Mouse (Mus musculus) heart, embryonic 12.5 days (tissue): ENCODE measurements around the gene Dok4. TPM values are rescaled to one million over a fixed set of nuclear protein-coding genes. Genes with fewer than 3 reads are reported as not detected.

Source experiments
- ATAC-seq: fragments of 200-750 bp; cut with Nextera tagmentation; 2 replicates; pipeline ENCODE4 v1.8.0; 2017; ENCODE audit warnings: moderate TSS enrichment, moderate library complexity; ENCODE audit not compliant: insufficient number of reproducible peaks, low FRiP score
- H3K27ac ChIP-seq: fragments of 300-500 bp; sonication (generic); 2 replicates; pipeline ENCODE4 v1.5.1; 2016; ENCODE audit warnings: mild to moderate bottlenecking, moderate library complexity; ENCODE audit not compliant: poor library complexity, severe bottlenecking
- H3K27me3 ChIP-seq: fragments of 300-500 bp; sonication (generic); replicated peaks from 2 replicates; pipeline ENCODE4 v1.6.1; 2016; ENCODE audit warnings: mild to moderate bottlenecking, moderate library complexity
- H3K36me3 ChIP-seq: fragments of 300-500 bp; sonication (generic); 2 replicates; pipeline ENCODE4 v1.6.1; 2016; ENCODE audit warnings: mild to moderate bottlenecking, moderate library complexity
- H3K4me1 ChIP-seq: fragments of 300-500 bp; sonication (generic); replicated peaks from 2 replicates; pipeline ENCODE4 v1.6.1; 2016; ENCODE audit warnings: mild to moderate bottlenecking
- H3K4me2 ChIP-seq: fragments of 300-500 bp; sonication (generic); 2 replicates; pipeline ENCODE4 v1.6.1; 2016; ENCODE audit warnings: mild to moderate bottlenecking, moderate library complexity
- H3K4me3 ChIP-seq: fragments of 300-500 bp; sonication (generic); 2 replicates; pipeline ENCODE4 v1.5.1; 2016; ENCODE audit warnings: mild to moderate bottlenecking
- H3K9ac ChIP-seq: fragments of 300-500 bp; sonication (generic); 2 replicates; pipeline ENCODE4 v1.6.1; 2016; ENCODE audit warnings: mild to moderate bottlenecking, moderate library complexity
- H3K9me3 ChIP-seq: fragments of 300-500 bp; sonication (generic); replicated peaks from 2 replicates; pipeline ENCODE4 v1.6.1; 2016; ENCODE audit warnings: mild to moderate bottlenecking, moderate library complexity
- WGBS: fragments of 180-500 bp; shearing (Covaris S2); methylation state at CpG from one replicate; pipeline ENCODE4 v1.1.7; 2016; 5-methylcytosine and 5-hydroxymethylcytosine counted together
- polyA plus RNA-seq: library from polyadenylated mRNA; unstranded; fragments of >200 nt; fragmentation: Nextera tagmentation; extraction: Ambion mirVana; gene quantifications from 2 replicates; pipeline ENCODE4 v1.2.1, GENCODE M21; 2016

The Dok4 gene
- polyA plus RNA-seq, 1 experiment from 2014 or later: 53.3 TPM

DNA sequence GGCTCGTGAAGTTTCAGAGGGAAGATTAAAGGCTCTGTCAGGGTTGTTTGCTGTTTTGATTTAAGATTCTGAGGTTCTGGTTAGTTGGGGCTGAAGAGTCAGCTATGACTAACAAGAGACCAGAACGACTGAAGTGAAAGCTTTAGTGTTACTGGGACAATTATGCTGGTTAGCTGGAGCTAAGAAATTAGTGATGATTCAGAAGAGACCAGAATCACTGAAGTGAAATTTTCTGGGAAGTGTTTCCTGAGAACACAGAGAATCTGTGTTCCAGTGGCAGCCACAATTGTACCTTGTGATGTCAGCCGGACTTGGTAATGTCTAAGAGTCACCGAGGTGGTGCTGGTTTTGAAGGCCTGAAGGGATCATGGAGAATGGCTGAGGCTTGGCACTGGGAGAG is 4.6 kb upstream of the Dok4 start:
- Histone ChIP-seq H3K9ac (no peak overlapping the region), H3K27me3 (no peaks in the 10 kb centered on the region), H3K4me2 (no peak overlapping the region), H3K27ac (no peak overlapping the region), H3K4me1 (peaks cover 8% of the 10 kb centered on the region), H3K36me3 (no peaks in the 10 kb centered on the region), H3K9me3 (no peaks in the 10 kb centered on the region), H3K4me3 (no peak overlapping the region)
- WGBS: 47% methylated on average over 4 of the region's 4 CpGs
- no peak for ATAC-seq

DNA sequence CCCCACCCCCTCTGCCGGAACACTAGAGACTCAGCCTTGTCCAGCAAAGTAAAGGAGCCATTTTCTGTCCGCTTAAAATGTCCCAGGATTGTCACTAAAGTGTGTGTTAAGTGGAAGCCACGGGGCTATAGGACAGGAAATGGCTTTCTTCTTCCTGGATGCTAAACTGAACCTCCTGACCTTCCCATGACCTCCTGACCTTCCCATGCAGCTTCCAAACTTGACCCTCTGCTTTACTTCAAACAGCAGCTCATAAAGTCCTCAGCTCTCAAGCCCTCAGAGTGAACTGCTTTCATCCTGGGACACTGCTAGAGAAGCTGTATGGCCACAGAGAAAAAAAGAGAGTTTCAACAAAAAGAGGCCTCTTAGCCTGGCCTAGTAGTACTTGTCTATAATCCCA is 690 bp upstream of the Dok4 start:
- WGBS: 39% methylated on average over 3 of the region's 3 CpGs
- peak overlapping the region; percentile 90; the same call in 1 of the 2 replicates for H3K4me2 ChIP-seq
- no peak for ATAC-seq
- no peak overlapping the region for H3K9ac ChIP-seq
- H3K27ac ChIP-seq: peak overlapping the region; percentile 25; the same call in 1 of the 2 replicates
- no peak overlapping the region for H3K4me3 ChIP-seq
- H3K9me3 ChIP-seq: no peaks in the 10 kb centered on the region
- no peaks in the 10 kb centered on the region for H3K36me3 ChIP-seq
- no peaks in the 10 kb centered on the region for H3K27me3 ChIP-seq
- H3K4me1 ChIP-seq: peaks cover 38% of the 10 kb centered on the region

DNA sequence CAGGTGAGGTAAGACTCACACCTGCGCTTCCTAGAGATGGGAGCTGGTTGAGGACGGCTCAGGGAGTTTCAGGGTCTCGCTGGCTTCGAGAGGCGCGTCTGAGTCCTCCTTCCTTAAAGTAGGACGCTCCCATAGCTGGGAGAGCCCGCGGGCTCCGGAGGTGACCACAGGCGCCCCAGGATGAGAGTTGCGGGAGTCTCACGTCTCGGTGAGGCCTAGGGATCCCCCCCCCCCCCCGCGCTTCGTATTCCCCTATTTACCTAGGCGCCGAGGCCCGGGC is 319 bp downstream of the Dok4 start:
- H3K9me3 ChIP-seq: no peaks in the 10 kb centered on the region
- no peak for ATAC-seq
- no peaks in the 10 kb centered on the region for H3K27me3 ChIP-seq
- H3K27ac ChIP-seq: peak overlapping the region; percentile 84
- H3K4me3 ChIP-seq: peak overlapping the region; percentile 72
- WGBS: under 1% methylated on average over 20 of the region's 20 CpGs
- H3K9ac ChIP-seq: peak overlapping the region; percentile 84
- no peaks in the 10 kb centered on the region for H3K36me3 ChIP-seq
- H3K4me1 ChIP-seq: peaks cover 49% of the 10 kb centered on the region
- peak overlapping the region; percentile 90 for H3K4me2 ChIP-seq

DNA sequence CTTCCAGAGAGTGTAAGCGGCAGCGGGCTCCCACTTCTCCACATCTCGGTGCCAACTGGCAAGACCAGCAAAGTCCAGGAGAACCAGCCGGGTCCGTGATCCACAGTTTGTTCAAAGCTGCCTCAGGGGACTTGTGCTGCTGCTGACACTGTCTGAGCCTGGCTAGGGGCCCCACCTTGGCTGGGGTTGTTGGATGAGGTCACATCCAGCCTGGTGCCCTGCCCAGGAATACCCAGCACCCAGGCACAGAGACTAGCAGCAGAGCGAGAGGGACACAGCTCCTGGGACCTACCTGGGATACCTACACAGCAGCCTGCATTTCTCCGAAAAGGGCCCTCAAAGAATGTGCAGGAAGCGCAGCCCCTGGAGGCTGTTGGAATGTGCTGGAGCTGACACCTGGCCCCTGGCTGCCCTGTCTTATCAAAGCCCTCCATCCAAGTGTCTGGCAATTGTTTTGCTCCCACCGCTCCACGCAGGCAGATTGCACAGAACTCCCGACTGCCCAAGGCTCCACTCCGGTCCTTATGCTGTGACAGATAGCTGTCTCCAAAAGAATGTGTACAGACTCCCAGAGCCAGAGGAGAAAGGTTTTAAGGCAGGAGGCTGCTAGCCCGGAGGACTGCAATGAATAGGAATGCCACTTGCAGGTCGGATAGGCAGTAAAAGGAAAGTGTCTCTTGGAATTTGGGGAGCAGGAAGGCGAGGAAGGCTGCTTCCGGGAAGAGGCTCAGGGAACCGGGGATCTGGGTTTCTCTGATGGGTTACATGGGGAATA is 847 bp downstream of the Dok4 start:
- peak overlapping the region; percentile 84 for H3K27ac ChIP-seq
- H3K4me1 ChIP-seq: peaks cover 54% of the 10 kb centered on the region
- H3K36me3 ChIP-seq: peaks cover 2% of the 10 kb centered on the region; the same call in 1 of the 2 replicates
- peak overlapping the region; percentile 72 for H3K4me3 ChIP-seq
- ATAC-seq: no peak
- H3K4me2 ChIP-seq: peak overlapping the region; percentile 90
- H3K9me3 ChIP-seq: no peaks in the 10 kb centered on the region
- H3K27me3 ChIP-seq: no peaks in the 10 kb centered on the region
- 4% methylated on average over 17 of the region's 17 CpGs for WGBS
- peak overlapping the region; percentile 84 for H3K9ac ChIP-seq

DNA sequence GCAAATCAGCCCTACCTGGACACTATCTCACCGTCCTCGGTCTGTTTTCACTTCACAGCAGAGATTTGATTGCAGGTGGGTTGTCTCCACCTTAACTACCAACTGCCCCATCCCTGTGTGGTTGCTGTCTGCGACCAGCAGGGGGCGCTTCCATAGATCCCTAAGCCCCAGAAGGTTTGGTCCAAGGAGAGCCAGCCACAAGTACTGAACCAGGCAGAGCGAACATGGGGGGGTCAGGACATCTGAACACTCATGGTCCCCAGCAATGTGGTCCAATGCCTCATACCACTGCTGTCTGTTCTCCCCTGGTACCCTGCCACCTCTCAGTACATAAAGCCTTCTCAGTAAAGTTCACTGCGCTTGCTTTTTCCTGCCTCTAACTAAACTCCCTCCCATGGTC is 1.8 kb downstream of the Dok4 start:
- Histone ChIP-seq H3K36me3 (peaks cover 11% of the 10 kb centered on the region; the same call in 1 of the 2 replicates), H3K4me1 (peaks cover 63% of the 10 kb centered on the region), H3K9me3 (no peaks in the 10 kb centered on the region), H3K4me3 (peak overlapping the region; percentile 72), H3K27ac (no peak overlapping the region; the same call in 1 of the 2 replicates), H3K4me2 (peak overlapping the region; percentile 90), H3K27me3 (no peaks in the 10 kb centered on the region), H3K9ac (peak overlapping the region; percentile 84)
- peak; percentile 48 for ATAC-seq
- WGBS: 4% methylated on average over 6 of the region's 6 CpGs

DNA sequence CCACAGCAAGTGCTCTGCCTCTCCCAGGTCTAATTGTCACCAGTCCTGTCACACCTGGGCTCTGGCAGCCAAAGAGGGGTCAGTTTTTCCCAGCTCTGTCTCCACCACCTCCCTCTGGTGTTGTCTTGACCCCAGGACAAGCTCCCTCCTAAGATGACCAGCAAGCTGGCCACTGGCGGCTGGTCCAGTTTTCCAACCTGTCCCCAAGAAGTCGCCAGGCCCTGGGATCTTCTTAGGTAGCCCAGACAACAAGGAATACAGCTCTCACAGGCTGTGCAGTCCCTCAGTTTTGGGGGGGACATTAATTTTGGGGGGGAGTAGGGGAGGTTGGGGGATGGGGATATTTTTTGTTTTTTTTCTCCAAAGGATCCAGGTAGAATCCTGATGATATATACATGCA is 3.6 kb downstream of the Dok4 start:
- Histone ChIP-seq H3K9ac (0 out of 2 replicates have a peak overlapping the region, but pooled peaks have one; percentile 4), H3K4me1 (peaks cover 81% of the 10 kb centered on the region), H3K36me3 (peaks cover 24% of the 10 kb centered on the region), H3K27ac (no peak overlapping the region), H3K4me3 (peak overlapping the region; percentile 13; the same call in 1 of the 2 replicates), H3K9me3 (no peaks in the 10 kb centered on the region), H3K4me2 (peak overlapping the region; percentile 90), H3K27me3 (no peaks in the 10 kb centered on the region)
- WGBS: 71% methylated on average over 2 of the region's 2 CpGs
- ATAC-seq: no peak

DNA sequence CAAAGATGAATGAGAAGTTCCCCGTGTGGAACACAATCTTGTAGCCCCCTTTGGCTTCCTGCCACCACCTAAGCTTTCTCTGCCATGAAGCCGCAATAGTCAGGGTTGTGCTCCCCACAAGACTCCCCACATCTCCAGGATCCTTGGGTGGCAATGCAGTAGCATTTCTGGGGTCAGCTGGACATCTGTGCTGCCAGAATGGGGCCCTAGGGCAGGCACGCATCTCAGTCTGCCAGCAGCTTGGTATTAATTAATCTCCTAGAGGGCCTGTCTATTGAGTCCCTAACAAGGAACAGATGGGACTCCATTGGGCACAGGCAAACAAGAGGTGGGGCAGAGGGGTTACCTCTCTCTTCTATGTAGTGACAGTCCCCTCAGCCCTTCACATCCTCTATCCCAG is 4.0 kb downstream of the Dok4 start:
- no peaks in the 10 kb centered on the region for H3K9me3 ChIP-seq
- H3K27me3 ChIP-seq: no peaks in the 10 kb centered on the region
- WGBS: 52% methylated on average over 3 of the region's 3 CpGs
- peak overlapping the region; percentile 90 for H3K4me2 ChIP-seq
- H3K4me3 ChIP-seq: peak overlapping the region; percentile 13; the same call in 1 of the 2 replicates
- peaks cover 28% of the 10 kb centered on the region for H3K36me3 ChIP-seq
- 0 out of 2 replicates have a peak overlapping the region, but pooled peaks have one; percentile 4 for H3K9ac ChIP-seq
- H3K27ac ChIP-seq: peak overlapping the region; percentile 55
- H3K4me1 ChIP-seq: peaks cover 84% of the 10 kb centered on the region
- ATAC-seq: no peak

DNA sequence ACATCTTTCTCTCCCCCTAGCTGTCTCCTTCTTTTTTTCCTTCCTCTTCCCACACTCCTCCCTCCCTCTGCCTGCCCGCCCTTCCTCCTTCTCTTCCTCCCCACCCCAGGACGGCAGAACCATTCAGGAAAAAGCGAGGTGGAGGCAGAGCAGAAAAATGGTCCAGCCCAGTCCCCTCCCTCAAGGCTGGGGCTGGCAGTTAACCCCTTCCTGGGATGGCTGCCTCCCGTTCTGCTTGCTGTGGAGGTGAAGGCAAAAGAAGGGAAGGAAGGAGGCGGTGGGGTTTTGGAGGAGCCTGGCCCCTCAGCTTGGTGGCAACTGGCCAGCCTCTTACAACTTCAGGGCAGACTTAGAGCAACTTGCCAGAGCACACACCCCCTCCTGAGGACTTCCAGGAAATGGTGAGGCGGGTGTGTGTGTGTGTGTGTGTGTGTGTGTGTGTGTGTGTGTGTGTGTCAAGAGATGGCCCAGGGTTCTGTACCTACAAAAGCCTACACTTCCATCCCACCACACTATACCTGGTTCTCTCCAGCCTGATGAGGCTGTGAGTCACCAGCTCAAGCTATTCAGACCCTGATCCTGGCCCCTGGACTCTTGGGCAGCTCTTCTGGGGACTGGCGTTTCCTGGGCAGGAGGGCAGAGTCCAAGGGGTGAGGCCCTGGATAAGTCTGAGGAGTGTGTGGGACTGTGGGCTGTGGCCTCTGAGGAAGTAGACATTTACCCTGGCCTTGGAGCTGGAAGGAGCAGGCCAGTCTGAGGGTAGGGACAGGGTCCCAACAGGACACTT is 4.8 kb downstream of the Dok4 start:
- peaks cover 83% of the 10 kb centered on the region for H3K4me1 ChIP-seq
- H3K27me3 ChIP-seq: no peaks in the 10 kb centered on the region
- H3K27ac ChIP-seq: peak overlapping the region; percentile 55
- peak overlapping the region; percentile 90 for H3K4me2 ChIP-seq
- H3K9me3 ChIP-seq: no peaks in the 10 kb centered on the region
- peaks cover 36% of the 10 kb centered on the region for H3K36me3 ChIP-seq
- WGBS: 9% methylated on average over 7 of the region's 7 CpGs
- H3K9ac ChIP-seq: peak overlapping the region; percentile 57
- H3K4me3 ChIP-seq: peak overlapping the region; percentile 44
- peak; percentile 60 for ATAC-seq

DNA sequence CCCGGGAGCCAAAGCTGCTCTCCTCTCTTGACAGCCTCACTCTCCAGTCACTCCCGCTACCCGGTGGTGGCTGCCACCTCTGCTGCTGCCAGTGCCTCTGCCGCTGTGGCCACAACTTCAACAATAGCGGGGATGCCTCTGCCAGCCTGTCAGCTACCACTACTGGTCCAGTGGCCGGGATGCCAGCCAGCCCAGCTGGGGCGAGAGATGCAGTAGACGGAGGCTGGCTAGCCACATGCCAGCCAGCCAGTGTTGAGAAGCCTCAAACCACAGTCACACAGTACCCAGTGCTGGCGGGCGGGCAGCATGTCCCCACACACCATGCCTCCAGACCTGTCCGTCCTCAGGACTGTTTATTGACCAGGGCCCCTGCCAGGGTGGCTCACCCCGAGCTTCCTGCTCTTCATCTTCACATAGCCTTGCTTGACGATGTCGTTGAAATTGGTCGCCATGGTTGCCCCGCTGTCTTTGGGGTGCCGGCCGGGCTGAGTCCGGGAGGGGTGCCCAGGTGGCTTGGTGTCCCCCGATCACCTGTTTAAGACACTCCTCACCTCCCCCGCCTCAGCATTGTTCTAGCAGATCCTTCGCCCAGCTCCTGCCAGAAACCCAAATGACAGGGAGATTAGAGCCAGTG is 5.5 kb downstream of the Dok4 start:
- Histone ChIP-seq H3K4me3 (peak overlapping the region; percentile 44), H3K36me3 (peaks cover 43% of the 10 kb centered on the region), H3K9me3 (no peaks in the 10 kb centered on the region), H3K9ac (peak overlapping the region; percentile 57), H3K27me3 (no peaks in the 10 kb centered on the region), H3K4me1 (peaks cover 82% of the 10 kb centered on the region), H3K4me2 (peak overlapping the region; percentile 90), H3K27ac (peak overlapping the region; percentile 55; the same call in 1 of the 2 replicates)
- ATAC-seq: 0 out of 2 replicates have a peak, but pooled peaks have one; percentile 1
- 18% methylated on average over 22 of the region's 22 CpGs for WGBS

DNA sequence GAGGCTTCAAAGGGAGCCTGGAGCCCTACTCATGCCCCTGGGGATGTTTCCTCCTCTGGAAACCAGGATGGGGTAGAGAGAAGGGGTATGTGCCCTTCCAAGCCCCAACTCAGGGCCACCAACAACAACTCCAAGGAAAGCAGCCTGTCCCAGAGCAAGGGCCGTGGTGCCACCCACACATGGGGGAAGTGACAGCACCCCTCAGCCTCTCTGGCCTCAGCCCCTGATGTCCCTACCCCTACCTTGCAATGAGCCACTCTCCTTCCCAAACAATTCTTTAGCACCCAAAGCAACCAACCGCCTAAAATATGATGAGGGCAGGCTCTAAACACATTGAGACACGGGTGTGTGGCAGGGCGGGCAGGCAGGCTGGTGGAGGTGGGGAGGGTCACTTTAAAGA is 6.1 kb downstream of the Dok4 start:
- H3K9ac ChIP-seq: peak overlapping the region; percentile 57
- peak overlapping the region; percentile 26; the same call in 1 of the 2 replicates for H3K27ac ChIP-seq
- 52% methylated on average over 4 of the region's 4 CpGs for WGBS
- H3K4me1 ChIP-seq: peaks cover 76% of the 10 kb centered on the region
- H3K36me3 ChIP-seq: peaks cover 49% of the 10 kb centered on the region
- ATAC-seq: no peak
- no peaks in the 10 kb centered on the region for H3K27me3 ChIP-seq
- H3K9me3 ChIP-seq: no peaks in the 10 kb centered on the region
- H3K4me2 ChIP-seq: peak overlapping the region; percentile 90
- H3K4me3 ChIP-seq: peak overlapping the region; percentile 44

DNA sequence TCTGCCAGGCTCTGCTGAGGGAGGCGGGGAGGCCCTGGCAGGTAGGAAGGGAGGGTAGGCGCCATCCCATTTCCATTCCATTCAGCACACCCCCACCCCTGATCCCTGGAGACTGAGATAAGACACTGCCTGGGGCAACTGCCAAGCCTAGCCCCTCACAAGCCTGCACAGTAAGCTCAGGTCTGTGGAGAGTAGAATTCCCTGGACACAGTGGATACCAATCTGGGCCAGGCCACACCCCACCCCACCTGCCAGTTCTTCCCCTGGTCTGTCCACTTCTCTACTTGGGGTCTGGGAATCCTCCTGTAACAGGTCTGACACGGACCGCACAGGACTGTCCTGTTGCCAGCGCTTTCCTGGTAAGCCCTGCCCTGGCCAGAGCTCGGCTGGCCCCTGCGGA is 7.0 kb downstream of the Dok4 start:
- Histone ChIP-seq H3K36me3 (peaks cover 58% of the 10 kb centered on the region), H3K4me1 (peaks cover 68% of the 10 kb centered on the region), H3K4me2 (peak overlapping the region; percentile 90), H3K27ac (peak overlapping the region; percentile 35), H3K9ac (peak overlapping the region; percentile 57), H3K27me3 (no peaks in the 10 kb centered on the region), H3K9me3 (no peaks in the 10 kb centered on the region), H3K4me3 (0 out of 2 replicates have a peak overlapping the region, but pooled peaks have one; percentile 44)
- ATAC-seq: peak; percentile 7; the same call in 1 of the 2 replicates
- 38% methylated on average over 7 of the region's 7 CpGs for WGBS
